Mouse (Mus musculus) lung, postnatal 0 days (tissue): ENCODE results near the gene Gm1043.

Experiments
- CTCF ChIP-seq: IDR thresholded peaks from 2 replicates; pipeline ENCODE4 v1.5.1; 2016; ENCODE audit warnings: antibody characterized with exemption, mild to moderate bottlenecking
- EP300 ChIP-seq: IDR thresholded peaks from 2 replicates; pipeline ENCODE4 v1.6.1; 2016; ENCODE audit warnings: antibody characterized with exemption, mild to moderate bottlenecking, control low read depth

DNA sequence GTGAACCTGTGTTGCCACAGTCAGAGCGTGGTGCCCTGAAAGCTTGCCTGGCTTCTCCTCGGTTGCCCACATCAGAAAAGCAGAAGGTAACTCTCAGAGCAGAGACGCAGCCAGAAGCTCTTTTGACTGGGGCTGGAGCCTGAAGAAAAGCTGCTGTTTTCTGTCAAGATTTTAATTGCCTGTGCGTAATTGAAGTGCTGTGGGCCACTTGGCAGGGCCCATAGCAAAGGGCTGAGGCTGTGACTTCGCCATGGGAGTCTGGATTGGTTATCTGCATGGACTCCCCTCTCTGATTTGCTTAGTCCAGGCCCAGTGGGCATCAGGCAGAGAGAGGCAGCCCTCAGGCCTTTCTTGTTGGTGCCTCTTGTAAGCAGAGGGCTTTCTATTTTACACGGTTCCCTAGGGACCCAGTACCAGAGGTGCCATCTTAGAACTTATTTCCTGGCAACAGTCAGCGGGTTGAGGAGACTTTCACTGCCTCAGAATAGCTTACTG lies 36.1 kb downstream of the Gm1043 start:
- no peak for TF ChIP-seq EP300
- no peak for TF ChIP-seq CTCF
